Mouse (Mus musculus) lung, adult 2 months (tissue): ENCODE measurements around the gene Usp45.

Experiments
- CTCF ChIP-seq: fragments of 200-500 bp; IDR thresholded peaks from 2 replicates; pipeline ENCODE4 v1.5.1; 2011; ENCODE audit warnings: mild to moderate bottlenecking, low read length, control low read depth; ENCODE audit not compliant: insufficient read depth
- POLR2A ChIP-seq: fragments of 200-500 bp; IDR thresholded peaks from 2 replicates; pipeline ENCODE4 v1.6.1; 2011; ENCODE audit warnings: low read depth, mild to moderate bottlenecking, control low read depth, low read length, borderline replicate concordance; ENCODE audit errors: extremely low read depth

- TF ChIP-seq CTCF (no peak), POLR2A (no peak)
Observed at GRCm38 (mm10) chr4:21826616-21827015, 59.7 kb downstream of the Usp45 start.
